Mouse (Mus musculus) limb, embryonic 11.5 days (tissue): ENCODE measurements around the gene Smarcc2. TPM values are rescaled to one million over a fixed set of nuclear protein-coding genes. Genes with fewer than 3 reads are reported as not detected.

Experiments
- ATAC-seq: fragments of 200-750 bp; cut with Nextera tagmentation; 2 replicates; pipeline ENCODE4 v1.8.0; 2017; ENCODE audit warnings: low read depth; ENCODE audit not compliant: insufficient number of reproducible peaks, low FRiP score, low TSS enrichment
- DNase-seq: peaks from one replicate; pipeline ENCODE4 v3.0.0-alpha.2; 2015; ENCODE audit warnings: low spot score
- H3K27ac ChIP-seq: fragments of 300-500 bp; sonication (generic); replicated peaks from 2 replicates; pipeline ENCODE4 v1.5.1; 2014; ENCODE audit warnings: low read depth, mild to moderate bottlenecking, low read length
- H3K27me3 ChIP-seq: fragments of 300-500 bp; sonication (generic); 2 replicates; pipeline ENCODE4 v1.6.1; 2014; ENCODE audit warnings: mild to moderate bottlenecking, low read length, mixed read lengths; ENCODE audit not compliant: control insufficient read depth, insufficient read depth
- H3K36me3 ChIP-seq: fragments of 300-500 bp; sonication (generic); 2 replicates; pipeline ENCODE4 v1.6.1; 2014; ENCODE audit warnings: mild to moderate bottlenecking, low read length, moderate library complexity, mixed read lengths; ENCODE audit not compliant: control insufficient read depth, insufficient read depth
- H3K4me1 ChIP-seq: fragments of 300-500 bp; sonication (generic); 2 replicates; pipeline ENCODE4 v1.6.1; 2014; ENCODE audit warnings: low read length, mixed read lengths; ENCODE audit not compliant: control insufficient read depth, insufficient read depth
- H3K4me2 ChIP-seq: fragments of 300-500 bp; sonication (generic); 2 replicates; pipeline ENCODE4 v1.6.1; 2014; ENCODE audit warnings: low read depth, mild to moderate bottlenecking, moderate library complexity; ENCODE audit not compliant: severe bottlenecking
- H3K4me3 ChIP-seq: fragments of 300-500 bp; sonication (generic); 2 replicates; pipeline ENCODE4 v1.5.1; 2014; ENCODE audit warnings: low read depth, low read length
- H3K9ac ChIP-seq: fragments of 300-500 bp; sonication (generic); 2 replicates; pipeline ENCODE4 v1.6.1; 2014; ENCODE audit warnings: mild to moderate bottlenecking, low read length
- H3K9me3 ChIP-seq: fragments of 300-500 bp; sonication (generic); 2 replicates; pipeline ENCODE4 v1.6.1; 2016; ENCODE audit warnings: low read length; ENCODE audit not compliant: control insufficient read depth
- WGBS: fragments of 180-500 bp; shearing (Covaris S2); extraction: QIAGEN DNeasy Blood & Tissue Kit; methylation state at CpG from one replicate; pipeline ENCODE4 v1.1.7; 2014; 5-methylcytosine and 5-hydroxymethylcytosine counted together
- polyA plus RNA-seq: library from polyadenylated mRNA; unstranded; fragments of >200 nt; fragmentation: Nextera tagmentation; extraction: Ambion mirVana; gene quantifications from 2 replicates; pipeline ENCODE4 v1.2.1, GENCODE M21; 2014

Gene Smarcc2
- polyA plus RNA-seq, 1 experiment from 2014 or later = 96.5 TPM

DNA sequence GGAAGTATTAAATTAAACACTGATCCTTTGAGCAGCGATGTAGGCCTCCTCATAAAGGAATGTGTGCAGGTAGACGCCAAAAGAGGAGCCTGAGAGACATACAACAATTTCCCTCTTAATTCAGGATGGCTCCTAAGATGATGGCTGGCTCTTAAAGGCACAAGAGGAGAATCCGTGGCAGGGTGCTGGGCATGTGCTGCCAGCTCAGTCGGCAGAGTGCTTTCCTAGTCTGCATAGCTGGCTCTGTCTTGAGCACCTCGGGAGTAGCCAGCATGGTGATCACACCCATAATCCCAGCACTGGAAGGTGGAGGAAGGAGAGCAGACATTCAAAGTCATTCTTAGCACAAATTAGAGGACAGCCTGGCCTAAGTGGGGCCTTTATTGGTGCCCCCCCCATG lies 23.2 kb upstream of the Smarcc2 start:
- 93% methylated on average over 5 of the region's 5 CpGs for WGBS
- no peaks in the 10 kb centered on the region for H3K4me1 ChIP-seq
- H3K9me3 ChIP-seq = no peaks in the 10 kb centered on the region
- DNase-seq = no peak
- no peak for ATAC-seq
- peaks cover 18% of the 10 kb centered on the region for H3K36me3 ChIP-seq
- H3K27me3 ChIP-seq = no peaks in the 10 kb centered on the region
- no peak overlapping the region for H3K9ac ChIP-seq
- no peak overlapping the region for H3K4me3 ChIP-seq
- H3K27ac ChIP-seq = no peak overlapping the region
- H3K4me2 ChIP-seq = no peak overlapping the region

DNA sequence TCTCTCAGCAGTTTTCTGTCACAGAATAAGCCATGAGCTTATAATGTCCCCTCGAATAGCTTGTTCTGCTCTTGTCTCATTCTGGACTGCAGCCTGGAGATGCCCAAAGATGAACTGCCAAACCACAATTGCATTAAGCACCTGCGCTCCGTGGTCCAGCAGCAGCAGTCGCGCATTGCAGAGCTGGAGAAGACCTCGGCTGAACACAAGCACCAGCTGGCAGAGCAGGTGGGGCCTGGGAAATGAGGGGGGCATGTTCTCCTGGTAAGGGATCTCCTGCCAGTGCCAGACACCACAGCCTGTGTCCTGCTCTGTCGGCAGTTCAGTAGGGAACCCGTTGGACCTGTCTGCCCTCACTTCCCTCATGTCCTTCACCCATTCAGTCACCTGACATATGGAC lies 22.7 kb upstream of the Smarcc2 start:
- H3K27me3 ChIP-seq = no peaks in the 10 kb centered on the region
- no peaks in the 10 kb centered on the region for H3K9me3 ChIP-seq
- ATAC-seq = no peak
- H3K4me3 ChIP-seq = no peak overlapping the region
- 91% methylated on average over 8 of the region's 8 CpGs for WGBS
- H3K9ac ChIP-seq = no peak overlapping the region
- no peak overlapping the region for H3K27ac ChIP-seq
- peaks cover 19% of the 10 kb centered on the region for H3K36me3 ChIP-seq
- no peak overlapping the region for H3K4me2 ChIP-seq
- H3K4me1 ChIP-seq = no peaks in the 10 kb centered on the region
- DNase-seq = no peak

DNA sequence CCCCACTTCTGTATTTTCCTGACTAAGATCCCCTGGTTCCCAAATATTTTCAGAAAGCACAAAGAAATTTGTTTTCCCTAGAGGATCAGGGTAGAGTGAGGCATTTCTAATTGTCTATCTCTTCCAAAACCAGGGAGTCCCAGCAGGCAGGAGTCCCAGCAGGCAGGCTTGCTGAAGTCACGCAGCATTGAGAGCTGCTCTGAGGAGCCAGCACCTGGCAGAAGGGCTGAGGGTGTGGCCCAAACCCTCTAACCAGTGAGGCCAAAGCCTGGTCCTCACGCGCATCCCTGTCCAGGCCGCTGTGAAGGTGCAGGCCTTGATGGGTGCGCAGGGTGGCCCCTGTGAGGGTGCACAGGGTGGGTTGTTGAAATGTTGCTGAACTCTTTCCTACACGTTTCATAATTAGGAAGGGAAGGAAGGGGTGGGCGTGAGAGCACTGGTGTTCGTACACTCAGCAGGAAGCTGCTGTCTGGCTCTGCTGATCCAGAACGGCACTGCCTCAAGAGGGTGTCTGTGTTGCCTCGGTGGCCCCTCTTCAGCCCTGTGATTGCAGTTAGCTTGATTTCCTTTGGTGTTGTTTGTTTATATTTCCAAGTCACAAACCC lies 20.3 kb upstream of the Smarcc2 start:
- H3K4me1 ChIP-seq = no peaks in the 10 kb centered on the region
- ATAC-seq = no peak
- no peaks in the 10 kb centered on the region for H3K9me3 ChIP-seq
- H3K4me3 ChIP-seq = no peak overlapping the region
- no peak overlapping the region for H3K9ac ChIP-seq
- DNase-seq = no peak
- no peak overlapping the region for H3K27ac ChIP-seq
- H3K4me2 ChIP-seq = no peak overlapping the region
- H3K36me3 ChIP-seq = peaks cover 17% of the 10 kb centered on the region
- no peaks in the 10 kb centered on the region for H3K27me3 ChIP-seq
- 65% methylated on average over 10 of the region's 10 CpGs for WGBS

GRCm38 (mm10) chr10:128440407-128440806 lies 18.6 kb upstream of the Smarcc2 start:
- Histone ChIP-seq H3K27ac (no peak overlapping the region), H3K9ac (no peak overlapping the region), H3K27me3 (no peaks in the 10 kb centered on the region), H3K4me3 (no peak overlapping the region), H3K36me3 (peaks cover 16% of the 10 kb centered on the region), H3K4me2 (no peak overlapping the region), H3K4me1 (no peaks in the 10 kb centered on the region), H3K9me3 (no peaks in the 10 kb centered on the region)
- ATAC-seq (no peak), DNase-seq (no peak)
- WGBS = 70% methylated on average over 10 of the region's 10 CpGs

GRCm38 (mm10) chr10:128441324-128442119 lies 17.5 kb upstream of the Smarcc2 start:
- WGBS = 93% methylated on average over 10 of the region's 10 CpGs
- H3K27me3 ChIP-seq = no peaks in the 10 kb centered on the region
- H3K4me1 ChIP-seq = no peaks in the 10 kb centered on the region
- ATAC-seq = no peak
- H3K9ac ChIP-seq = no peak overlapping the region
- peaks cover 16% of the 10 kb centered on the region for H3K36me3 ChIP-seq
- H3K4me2 ChIP-seq = no peak overlapping the region
- no peak overlapping the region for H3K4me3 ChIP-seq
- H3K9me3 ChIP-seq = no peaks in the 10 kb centered on the region
- no peak for DNase-seq
- H3K27ac ChIP-seq = no peak overlapping the region

DNA sequence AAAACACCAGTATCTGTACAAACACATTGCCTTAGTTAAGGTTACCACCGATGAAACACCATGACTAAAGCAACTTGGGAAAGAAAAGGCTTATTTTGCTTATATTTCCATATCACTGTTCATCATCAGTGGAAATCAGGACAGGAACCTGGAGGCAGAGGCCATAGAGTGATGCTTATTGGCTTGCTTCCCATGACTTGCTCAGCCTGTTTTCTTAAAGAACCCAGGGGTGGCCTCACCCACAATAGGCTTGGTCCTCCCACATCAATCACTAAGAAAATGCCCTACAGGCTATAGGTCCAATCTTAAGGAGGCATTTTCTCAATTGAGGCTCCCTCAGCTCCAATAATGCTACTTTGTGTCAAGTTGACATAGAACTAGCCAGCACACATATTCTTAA lies 16.3 kb upstream of the Smarcc2 start:
- DNase-seq (no peak), ATAC-seq (no peak)
- Histone ChIP-seq H3K4me3 (no peak overlapping the region), H3K4me2 (no peak overlapping the region), H3K9me3 (no peaks in the 10 kb centered on the region), H3K4me1 (no peaks in the 10 kb centered on the region), H3K9ac (no peak overlapping the region), H3K36me3 (peaks cover 10% of the 10 kb centered on the region), H3K27me3 (no peaks in the 10 kb centered on the region), H3K27ac (no peak overlapping the region)
- WGBS = 97% methylated on average over 1 of the region's 1 CpGs

- H3K4me1 ChIP-seq = no peaks in the 10 kb centered on the region
- no peak overlapping the region for H3K9ac ChIP-seq
- H3K9me3 ChIP-seq = no peaks in the 10 kb centered on the region
- no peak overlapping the region for H3K4me2 ChIP-seq
- no peaks in the 10 kb centered on the region for H3K27me3 ChIP-seq
- peaks cover 5% of the 10 kb centered on the region for H3K36me3 ChIP-seq
- ATAC-seq (no peak), DNase-seq (no peak)
- no peak overlapping the region for H3K4me3 ChIP-seq
- H3K27ac ChIP-seq = no peak overlapping the region
- WGBS = 64% methylated on average over 6 of the region's 6 CpGs
Measured at GRCm38 (mm10) chr10:128444354-128444753, 14.7 kb upstream of the Smarcc2 start.

DNA sequence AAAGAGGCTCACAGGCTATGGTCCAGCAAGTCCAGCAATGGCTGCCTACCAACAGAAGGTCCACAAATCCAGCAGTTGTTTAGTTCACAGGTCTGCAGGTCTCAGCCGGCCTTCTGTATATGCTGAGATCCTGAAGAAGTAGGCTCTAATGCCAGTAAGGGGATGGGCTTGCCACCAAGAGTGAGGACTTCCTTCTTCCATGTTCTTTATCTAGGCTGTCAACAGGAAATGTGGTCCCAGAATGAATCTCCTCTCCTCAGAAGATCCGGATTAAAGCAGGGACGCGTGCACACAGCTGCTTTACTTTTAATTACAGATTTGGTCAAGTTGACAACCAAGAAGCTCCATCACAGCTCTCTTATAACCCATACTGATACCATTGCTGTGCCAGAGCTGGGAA lies 13.6 kb upstream of the Smarcc2 start:
- no peak overlapping the region for H3K4me2 ChIP-seq
- no peak overlapping the region for H3K4me3 ChIP-seq
- no peaks in the 10 kb centered on the region for H3K9me3 ChIP-seq
- no peak for ATAC-seq
- no peaks in the 10 kb centered on the region for H3K4me1 ChIP-seq
- DNase-seq = no peak
- WGBS = 83% methylated on average over 4 of the region's 4 CpGs
- no peak overlapping the region for H3K9ac ChIP-seq
- no peak overlapping the region for H3K27ac ChIP-seq
- no peaks in the 10 kb centered on the region for H3K27me3 ChIP-seq
- H3K36me3 ChIP-seq = peaks cover 5% of the 10 kb centered on the region
